Mouse (Mus musculus) left cerebral cortex, adult 2 months (tissue): ENCODE data around the gene H2-M10.2. TPM values are rescaled to one million over a fixed set of nuclear protein-coding genes. Genes with fewer than 3 reads are reported as not detected.
A peak's percentile ranks its signal among the peaks of the same experiment; 100 is the strongest.

Experiments used
- DNase-seq, 2 experiments: peaks; one replicate each; pipeline ENCODE4 v3.0.0; 2021 to 2022; ENCODE audit warnings: low spot score in 2 of 2, mixed read lengths in 1 of 2; ENCODE audit errors: extremely low spot score in 1 of 2
- H3K27ac ChIP-seq: fragments of 200-600 bp; 2 replicates; pipeline ENCODE4 v1.8.1; 2022
- H3K4me3 ChIP-seq: fragments of 200-600 bp; 2 replicates; pipeline ENCODE4 v1.8.1; 2022
- CTCF ChIP-seq: fragments of 200-600 bp; IDR thresholded peaks from 2 replicates; pipeline ENCODE4 v1.8.1; 2022; ENCODE audit warnings: antibody characterized with exemption, mild to moderate bottlenecking, moderate library complexity
- intact Hi-C: fragments of 180-260 bp; cut with DNase I; formaldehyde crosslinking; loops from one replicate; pipeline ENCODE4 v1.15.1; 2025
- total RNA-seq, 2 experiments: library from RNA; stranded (reverse); gene quantifications; 2 replicates each; pipeline ENCODE4 v1.2.3; 2021

H2-M10.2 gene
- total RNA-seq, 2 experiments from 2014 or later: not detected

- intact Hi-C loops: loop anchor here (1.0 to 10.0 kb wide), 3 partner anchors 14 to 773 kb away; partner anchors contain the start of gene Gabbr1
- peak within 1 kb of the TSS; percentile 99 for H3K27ac ChIP-seq
- no peak for TF ChIP-seq CTCF
- no peak for DNase-seq
- peak within 1 kb of the TSS; percentile 88 for H3K4me3 ChIP-seq
These were observed 14.6 kb downstream of the H2-M10.2 start, which contains the start of gene Trim39 for GRCm38 (mm10) chr17:36271586-36272256. TSS of gene Trim39 (minus strand) at chr17:36272247.

DNA sequence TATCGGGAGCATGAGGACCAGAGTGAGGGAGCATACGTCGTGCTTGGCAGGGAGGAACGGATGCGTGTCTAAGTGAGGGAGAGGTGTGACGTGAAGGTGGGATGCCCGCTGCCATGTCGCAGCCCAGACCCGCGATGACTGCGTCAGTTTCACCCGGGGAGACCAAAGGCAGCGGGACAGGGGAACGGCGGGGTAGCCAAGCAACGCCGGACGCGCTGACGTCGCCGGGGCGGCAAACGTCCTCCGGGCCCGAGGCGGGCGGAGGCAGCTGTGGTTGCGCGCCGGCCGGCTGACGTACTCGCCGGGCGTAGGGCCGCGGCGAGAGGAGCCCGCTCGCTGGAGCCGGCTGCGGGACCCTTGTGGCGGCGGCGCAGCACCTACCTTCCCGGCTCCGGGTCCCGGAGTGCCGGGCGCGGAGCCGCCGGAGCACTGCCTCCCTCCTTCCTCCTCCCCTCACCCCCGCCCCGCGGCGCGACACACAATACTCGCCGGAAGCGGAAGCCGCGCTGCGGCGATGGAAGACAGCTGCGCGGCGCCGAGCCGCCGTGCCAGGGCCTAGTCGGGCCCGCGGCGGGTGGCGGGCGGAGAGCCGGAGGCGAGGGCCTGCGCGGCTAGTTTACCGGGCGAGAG lies 15.2 kb downstream of the H2-M10.2 start:
- peak overlapping the region; percentile 88 for H3K4me3 ChIP-seq
- H3K27ac ChIP-seq: peak overlapping the region; percentile 99
- peak; percentile 91 for DNase-seq
- no peak for TF ChIP-seq CTCF
- intact Hi-C loops: loop anchor here (1.0 to 10.0 kb wide), 3 partner anchors 14 to 774 kb away; partner anchors contain the start of gene Gabbr1

DNA sequence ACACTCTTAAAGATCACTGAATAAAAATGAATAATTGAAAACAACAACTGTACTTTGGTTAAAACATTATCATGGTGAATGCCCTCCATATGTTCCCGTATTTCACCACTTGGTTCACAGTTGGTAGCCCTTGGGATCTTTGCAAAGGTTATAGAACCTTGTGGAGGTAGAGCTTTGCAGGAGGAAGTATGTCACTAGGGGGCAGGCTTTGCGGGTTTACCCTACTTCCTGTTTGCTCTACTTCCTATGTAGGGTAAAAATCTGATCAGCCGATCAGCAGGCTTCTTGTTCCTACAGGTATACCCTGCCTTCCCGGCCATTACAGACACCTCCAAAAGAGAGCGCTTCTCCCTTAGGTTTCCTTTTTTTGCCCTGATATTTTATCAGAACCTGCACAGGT lies 20.5 kb downstream of the H2-M10.2 start:
- no peak overlapping the region for H3K27ac ChIP-seq
- intact Hi-C loops: no loop called here
- no peak overlapping the region for H3K4me3 ChIP-seq
- TF ChIP-seq CTCF: peak; percentile 34
- no peak for DNase-seq

GRCm38 (mm10) chr17:36264273-36264925 lies 21.9 kb downstream of the H2-M10.2 start:
- H3K4me3 ChIP-seq: no peak overlapping the region
- intact Hi-C loops: no loop called here
- no peak for TF ChIP-seq CTCF
- H3K27ac ChIP-seq: no peak overlapping the region
- no peak for DNase-seq

DNA sequence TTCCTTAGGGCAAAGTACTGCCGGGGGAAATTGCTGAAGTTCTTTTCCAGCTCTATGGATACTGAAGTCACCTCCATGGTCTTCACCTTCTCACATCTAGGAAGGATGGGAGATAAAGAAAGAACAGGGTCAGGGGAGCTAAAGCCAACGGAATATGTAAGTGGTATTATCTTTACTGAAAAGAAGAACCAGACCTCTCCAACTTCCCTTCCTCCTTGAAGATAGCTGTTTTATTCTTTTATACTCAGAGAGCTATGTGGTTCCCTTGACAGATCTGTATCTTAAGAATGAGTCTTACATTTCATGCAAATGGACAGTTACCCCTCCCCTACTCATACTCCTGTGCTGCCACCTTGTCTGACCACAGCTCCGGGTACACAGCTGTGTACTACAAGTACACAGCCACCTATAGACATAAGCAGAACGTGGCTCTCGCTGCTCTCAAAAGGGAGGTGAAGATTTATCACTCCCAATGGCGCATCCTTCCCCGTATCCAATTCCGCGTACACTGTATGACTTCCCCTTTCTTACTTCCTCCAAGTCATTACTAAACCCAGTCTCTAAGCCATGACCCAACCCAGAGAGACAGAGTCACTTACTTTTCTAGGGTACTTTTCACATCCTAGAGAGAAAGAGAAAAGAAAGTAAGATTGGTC lies 24.7 kb downstream of the H2-M10.2 start:
- TF ChIP-seq CTCF: no peak
- DNase-seq: no peak
- H3K4me3 ChIP-seq: no peak overlapping the region
- intact Hi-C loops: no loop called here
- no peak overlapping the region for H3K27ac ChIP-seq

DNA sequence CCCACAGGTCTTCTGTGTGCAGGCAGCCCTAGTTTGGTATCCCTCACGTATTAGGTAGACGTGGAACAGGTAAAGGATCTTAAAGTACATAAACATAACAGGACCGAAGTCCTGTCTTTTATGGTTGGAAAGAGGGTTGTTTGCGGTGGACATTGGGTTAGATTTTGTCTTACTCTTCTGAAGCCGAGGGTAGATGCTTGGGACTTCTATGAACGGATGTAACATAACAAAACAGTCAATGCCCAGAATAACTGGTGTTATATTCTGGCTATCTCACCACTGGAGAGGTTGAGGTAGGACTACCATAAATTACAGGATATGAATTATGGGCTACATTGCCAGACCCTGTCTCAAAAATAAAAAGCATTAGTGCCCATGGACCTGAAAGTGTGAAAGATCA lies 28.3 kb downstream of the H2-M10.2 start, which contains the start of gene Rpp21:
TSS of gene Rpp21 (minus strand) at position 101 of the 400 bp plus-strand sequence.
- Histone ChIP-seq H3K27ac (peak within 1 kb of the TSS; percentile 95), H3K4me3 (peak within 1 kb of the TSS; percentile 97)
- intact Hi-C loops: loop anchor here (1.0 kb wide), 1 partner anchor 13 kb away; no protein-coding TSS in a partner anchor
- DNase-seq: no peak
- TF ChIP-seq CTCF: no peak

DNA sequence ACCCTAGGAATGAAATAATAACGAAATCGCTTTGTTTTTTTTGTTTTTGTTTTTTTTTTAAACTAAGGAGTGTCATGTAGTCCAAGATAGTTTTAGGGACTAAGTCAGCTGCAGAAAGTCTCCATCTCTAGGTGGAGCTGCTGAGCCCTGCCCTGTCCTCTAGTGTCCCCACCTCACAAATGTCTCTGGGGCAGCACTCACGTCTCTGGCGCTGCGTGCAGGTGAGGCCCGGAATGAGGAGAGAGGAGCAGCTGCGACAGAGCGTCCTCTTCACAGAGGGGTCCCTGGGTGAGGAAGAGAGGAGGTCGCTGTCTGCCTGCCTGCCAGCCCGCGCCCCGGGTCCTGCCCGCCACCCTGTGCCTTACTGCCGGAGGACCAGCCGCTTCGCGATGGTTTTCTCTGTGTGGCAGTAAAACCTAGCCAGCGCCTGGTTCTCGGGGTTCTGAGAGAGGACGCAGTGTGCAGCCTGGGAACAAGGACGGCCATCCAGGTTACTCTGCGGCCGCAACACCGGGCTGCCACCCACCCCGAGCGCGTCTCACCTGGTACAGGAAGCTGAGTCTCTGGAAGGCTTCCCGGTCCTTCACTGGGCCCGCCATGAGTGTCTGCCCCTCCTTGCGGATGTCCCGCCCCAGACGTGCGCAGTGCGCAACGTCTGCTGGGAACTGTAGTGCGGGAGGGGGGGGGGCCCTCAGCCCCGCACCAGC lies 28.9 kb downstream of the H2-M10.2 start:
- Histone ChIP-seq H3K27ac (peak overlapping the region; percentile 95), H3K4me3 (peak overlapping the region; percentile 97)
- intact Hi-C loops: loop anchor here (1.0 kb wide), 1 partner anchor 14 kb away; no protein-coding TSS in a partner anchor
- TF ChIP-seq CTCF: peak; percentile 76
- DNase-seq: peak; percentile 82 to 84

DNA sequence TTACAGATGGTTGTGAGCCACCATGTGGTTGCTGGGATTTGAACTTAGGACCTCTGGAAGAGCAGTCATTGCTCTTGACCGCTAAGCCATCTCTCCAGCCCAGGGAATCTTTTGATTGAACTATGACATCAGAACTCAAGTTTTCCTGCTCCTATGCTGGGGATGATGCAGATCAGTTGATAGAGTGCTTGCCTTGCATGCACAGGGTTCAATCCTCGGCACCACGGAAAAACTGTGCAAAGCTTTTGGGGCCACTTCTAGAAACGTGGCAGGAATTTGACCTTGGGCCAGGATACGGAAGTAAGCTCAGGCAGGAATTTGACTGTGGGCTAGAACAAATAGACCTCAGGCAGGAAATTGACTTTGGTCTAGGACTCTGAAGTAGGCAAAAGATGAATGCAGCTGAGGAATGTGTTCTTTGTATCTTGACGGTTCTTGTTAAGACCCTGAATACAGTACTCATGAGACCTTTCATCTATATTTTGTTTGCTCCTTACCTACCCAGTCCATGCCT lies 33.1 kb downstream of the H2-M10.2 start:
- Histone ChIP-seq H3K4me3 (no peak overlapping the region), H3K27ac (no peak overlapping the region)
- intact Hi-C loops: no loop called here
- DNase-seq: no peak
- TF ChIP-seq CTCF: no peak

- intact Hi-C loops: no loop called here
- TF ChIP-seq CTCF: no peak
- H3K4me3 ChIP-seq: peak overlapping the region; percentile 14; the same call in 1 of the 2 replicates
These were observed 33.9 kb downstream of the H2-M10.2 start for GRCm38 (mm10) chr17:36252250-36252876.

GRCm38 (mm10) chr17:36248886-36249285 lies 37.4 kb downstream of the H2-M10.2 start:
- Histone ChIP-seq H3K27ac (no peak overlapping the region), H3K4me3 (no peak overlapping the region)
- intact Hi-C loops: no loop called here
- no peak for TF ChIP-seq CTCF
- DNase-seq: no peak

More at GRCm38 (mm10) chr17:36252250-36252876, 33.9 kb downstream of the H2-M10.2 start:
- H3K27ac ChIP-seq: no peak overlapping the region
- no peak for DNase-seq

- intact Hi-C loops: no loop called here
- peak; percentile 20; the same call in 1 of the 2 replicates for TF ChIP-seq CTCF
- DNase-seq: no peak
- H3K4me3 ChIP-seq: no peak overlapping the region
- H3K27ac ChIP-seq: no peak overlapping the region
These were observed 40.5 kb downstream of the H2-M10.2 start for GRCm38 (mm10) chr17:36245741-36246140.
